Mouse (Mus musculus) CH12.LX (cell line): Measurements from ENCODE around the gene Rps6ka5.

ENCODE experiments used
- BHLHE40 ChIP-seq: IDR thresholded peaks from 2 replicates; pipeline ENCODE4 v1.6.1; 2011; ENCODE audit warnings: mild to moderate bottlenecking, low read depth, low read length, improper control_type of control experiment
- CTCF ChIP-seq, 2 experiments: IDR thresholded peaks in 1 of 2; conservative IDR thresholded peaks in 1 of 2; 2 replicates each; pipeline ENCODE4 v1.5.1; 2011 to 2012; ENCODE audit warnings: low read depth in 2 of 2, low read length in 2 of 2, improper control_type of control experiment in 1 of 2, inconsistent platforms in 1 of 2, mild to moderate bottlenecking in 1 of 2, moderate library complexity in 1 of 2
- ETS1 ChIP-seq: conservative IDR thresholded peaks from 2 replicates; pipeline ENCODE4 v1.6.1; 2012; ENCODE audit warnings: low read depth, mild to moderate bottlenecking, inconsistent platforms, low read length, improper control_type of control experiment, moderate library complexity
- MEF2A ChIP-seq: IDR thresholded peaks from 2 replicates; pipeline ENCODE4 v1.6.1; 2014; ENCODE audit warnings: low read depth, mild to moderate bottlenecking, inconsistent platforms, low read length, improper control_type of control experiment, borderline replicate concordance
- MYC ChIP-seq: IDR thresholded peaks from 2 replicates; pipeline ENCODE4 v1.6.1; 2011; ENCODE audit warnings: low read depth, mild to moderate bottlenecking, improper control_type of control experiment, low read length
- SIN3A ChIP-seq: IDR thresholded peaks from 2 replicates; pipeline ENCODE4 v1.6.1; 2012; ENCODE audit warnings: low read length, improper control_type of control experiment, inconsistent platforms
- ZMIZ1 ChIP-seq: IDR thresholded peaks from 2 replicates; pipeline ENCODE4 v1.6.1; 2012; ENCODE audit warnings: low read depth, mild to moderate bottlenecking, inconsistent platforms, low read length, improper control_type of control experiment

- TF ChIP-seq ETS1 = no peak
- TF ChIP-seq CTCF (conservative IDR thresholded peaks at IDR 0.05 in 1 of 2, IDR thresholded peaks at IDR 0.05 in 1 of 2; ENCODE audit: low read depth in 2 of 2, low read length in 2 of 2) = no peak
- TF ChIP-seq BHLHE40 = no peak
- no peak for TF ChIP-seq SIN3A
- no peak for TF ChIP-seq MEF2A
- TF ChIP-seq ZMIZ1 = no peak
- no peak for TF ChIP-seq MYC
Observed at GRCm38 (mm10) chr12:100542076-100542475, 184.7 kb downstream of the Rps6ka5 start.
